Mouse (Mus musculus) stomach, embryonic 16.5 days (tissue): ENCODE results near the gene Eif4e3. TPM values are rescaled to one million over a fixed set of nuclear protein-coding genes. Genes with fewer than 3 reads are reported as not detected.

ENCODE experiments used
- ATAC-seq: fragments of 200-750 bp; cut with Nextera tagmentation; 2 replicates; pipeline ENCODE4 v1.8.0; 2017; ENCODE audit warnings: moderate number of reproducible peaks, moderate TSS enrichment; ENCODE audit not compliant: insufficient read depth, low FRiP score
- H3K27ac ChIP-seq: fragments of 300-500 bp; sonication (generic); 2 replicates; pipeline ENCODE4 v1.5.1; 2014; ENCODE audit warnings: low read length
- H3K27me3 ChIP-seq: fragments of 300-500 bp; sonication (generic); 2 replicates; pipeline ENCODE4 v1.6.1; 2014; ENCODE audit warnings: low read length, control low read depth, mixed read lengths; ENCODE audit not compliant: control insufficient read depth, insufficient read depth
- H3K36me3 ChIP-seq: fragments of 300-500 bp; sonication (generic); 2 replicates; pipeline ENCODE4 v1.6.1; 2014; ENCODE audit warnings: low read length; ENCODE audit not compliant: control insufficient read depth, insufficient read depth
- H3K4me1 ChIP-seq: fragments of 300-500 bp; sonication (generic); 2 replicates; pipeline ENCODE4 v1.6.1; 2014; ENCODE audit warnings: low read length, control low read depth, mixed read lengths; ENCODE audit not compliant: control insufficient read depth, insufficient read depth
- H3K4me2 ChIP-seq: fragments of 300-500 bp; sonication (generic); 2 replicates; pipeline ENCODE4 v1.6.1; 2014; ENCODE audit warnings: low read depth, low read length, mixed read lengths
- H3K4me3 ChIP-seq: fragments of 300-500 bp; sonication (generic); replicated peaks from 2 replicates; pipeline ENCODE4 v1.5.1; 2014; ENCODE audit warnings: mild to moderate bottlenecking, low read length
- H3K9ac ChIP-seq: fragments of 300-500 bp; sonication (generic); 2 replicates; pipeline ENCODE4 v1.6.1; 2014; ENCODE audit warnings: low read length
- H3K9me3 ChIP-seq: fragments of 300-500 bp; sonication (generic); replicated peaks from 2 replicates; pipeline ENCODE4 v1.6.1; 2016; ENCODE audit warnings: low read length, control low read depth; ENCODE audit not compliant: control insufficient read depth
- WGBS: fragments of 180-500 bp; shearing (Covaris S2); extraction: QIAGEN DNeasy Blood & Tissue Kit; methylation state at CpG from one replicate; pipeline ENCODE4 v1.1.7; 2014; 5-methylcytosine and 5-hydroxymethylcytosine counted together
- polyA plus RNA-seq: library from polyadenylated mRNA; unstranded; fragments of >200 nt; fragmentation: Nextera tagmentation; extraction: Ambion mirVana; gene quantifications from 2 replicates; pipeline ENCODE4 v1.2.1, GENCODE M21; 2015

Eif4e3 gene
- polyA plus RNA-seq, 1 experiment from 2014 or later, result 10.9 TPM

GRCm38 (mm10) chr6:99620471-99620870 is 46.1 kb downstream of the Eif4e3 start:
- H3K4me1 ChIP-seq, result peaks cover 17% of the 10 kb centered on the region
- H3K27ac ChIP-seq, result no peak overlapping the region
- 55% methylated on average over 7 of the region's 7 CpGs for WGBS
- no peak for ATAC-seq
- H3K9ac ChIP-seq, result no peak overlapping the region
- H3K4me2 ChIP-seq, result no peak overlapping the region
- no peaks in the 10 kb centered on the region for H3K36me3 ChIP-seq
- no peaks in the 10 kb centered on the region for H3K9me3 ChIP-seq
- no peaks in the 10 kb centered on the region for H3K27me3 ChIP-seq
- no peak overlapping the region for H3K4me3 ChIP-seq

- no peaks in the 10 kb centered on the region for H3K36me3 ChIP-seq
- ATAC-seq, result no peak
- H3K27me3 ChIP-seq, result no peaks in the 10 kb centered on the region
- H3K4me2 ChIP-seq, result 0 out of 2 replicates have a peak overlapping the region, but pooled peaks have one; percentile 27
- no peak overlapping the region for H3K9ac ChIP-seq
- peak overlapping the region; percentile 41; the same call in 1 of the 2 replicates for H3K27ac ChIP-seq
- no peaks in the 10 kb centered on the region for H3K9me3 ChIP-seq
- H3K4me1 ChIP-seq, result peaks cover 22% of the 10 kb centered on the region
- no peak overlapping the region for H3K4me3 ChIP-seq
- 47% methylated on average over 8 of the region's 8 CpGs for WGBS
These were observed 46.6 kb downstream of the Eif4e3 start for GRCm38 (mm10) chr6:99619964-99620363.

- Histone ChIP-seq H3K27ac (no peak overlapping the region), H3K4me2 (no peak overlapping the region), H3K4me1 (peaks cover 25% of the 10 kb centered on the region), H3K27me3 (no peaks in the 10 kb centered on the region), H3K36me3 (no peaks in the 10 kb centered on the region), H3K4me3 (no peak overlapping the region), H3K9me3 (no peaks in the 10 kb centered on the region), H3K9ac (no peak overlapping the region)
- ATAC-seq, result peak; percentile 47; the same call in 1 of the 2 replicates
- 27% methylated on average over 8 of the region's 8 CpGs for WGBS
These were observed 47.1 kb downstream of the Eif4e3 start for GRCm38 (mm10) chr6:99619466-99619865.

- H3K4me1 ChIP-seq, result peaks cover 24% of the 10 kb centered on the region
- H3K9me3 ChIP-seq, result no peaks in the 10 kb centered on the region
- WGBS, result 65% methylated on average over 7 of the region's 7 CpGs
- no peaks in the 10 kb centered on the region for H3K36me3 ChIP-seq
- no peak overlapping the region for H3K27ac ChIP-seq
- no peaks in the 10 kb centered on the region for H3K27me3 ChIP-seq
- no peak overlapping the region for H3K9ac ChIP-seq
- H3K4me2 ChIP-seq, result no peak overlapping the region
- H3K4me3 ChIP-seq, result no peak overlapping the region
- ATAC-seq, result no peak
These were observed 48.7 kb downstream of the Eif4e3 start for GRCm38 (mm10) chr6:99617867-99618266.

- Histone ChIP-seq H3K27me3 (no peaks in the 10 kb centered on the region), H3K27ac (no peak overlapping the region), H3K4me1 (peaks cover 24% of the 10 kb centered on the region), H3K9ac (no peak overlapping the region), H3K4me2 (no peak overlapping the region), H3K36me3 (no peaks in the 10 kb centered on the region), H3K4me3 (no peak overlapping the region), H3K9me3 (no peaks in the 10 kb centered on the region)
- WGBS, result 76% methylated on average over 1 of the region's 1 CpGs
- ATAC-seq, result no peak
These were observed 49.2 kb downstream of the Eif4e3 start for GRCm38 (mm10) chr6:99617415-99617814.

- ATAC-seq, result no peak
- WGBS, result 34% methylated on average over 10 of the region's 10 CpGs
- H3K9ac ChIP-seq, result no peak overlapping the region
- peaks cover 28% of the 10 kb centered on the region for H3K4me1 ChIP-seq
- H3K9me3 ChIP-seq, result no peaks in the 10 kb centered on the region
- H3K36me3 ChIP-seq, result no peaks in the 10 kb centered on the region
- H3K4me3 ChIP-seq, result no peak overlapping the region
- no peaks in the 10 kb centered on the region for H3K27me3 ChIP-seq
- no peak overlapping the region for H3K27ac ChIP-seq
- H3K4me2 ChIP-seq, result no peak overlapping the region
These were observed 51.3 kb downstream of the Eif4e3 start for GRCm38 (mm10) chr6:99615272-99615751.

- Histone ChIP-seq H3K4me1 (peaks cover 24% of the 10 kb centered on the region), H3K4me2 (no peak overlapping the region), H3K27me3 (no peaks in the 10 kb centered on the region), H3K4me3 (no peak overlapping the region), H3K9ac (no peak overlapping the region), H3K27ac (no peak overlapping the region), H3K9me3 (no peaks in the 10 kb centered on the region), H3K36me3 (no peaks in the 10 kb centered on the region)
- WGBS, result 50% methylated on average over 17 of the region's 17 CpGs
- ATAC-seq, result no peak
These were observed 51.9 kb downstream of the Eif4e3 start for GRCm38 (mm10) chr6:99614566-99615271.

GRCm38 (mm10) chr6:99611866-99612265 is 54.7 kb downstream of the Eif4e3 start:
- Histone ChIP-seq H3K9me3 (no peaks in the 10 kb centered on the region), H3K4me1 (peaks cover 16% of the 10 kb centered on the region), H3K36me3 (no peaks in the 10 kb centered on the region), H3K27me3 (no peaks in the 10 kb centered on the region), H3K9ac (no peak overlapping the region), H3K27ac (no peak overlapping the region), H3K4me2 (no peak overlapping the region), H3K4me3 (no peak overlapping the region)
- 58% methylated on average over 6 of the region's 6 CpGs for WGBS
- ATAC-seq, result no peak

GRCm38 (mm10) chr6:99610454-99611427 is 55.8 kb downstream of the Eif4e3 start:
- WGBS, result 30% methylated on average over 14 of the region's 14 CpGs
- Histone ChIP-seq H3K27ac (no peak overlapping the region), H3K4me2 (peak overlapping the region; percentile 22; the same call in 1 of the 2 replicates)

More at GRCm38 (mm10) chr6:99610454-99611427, 55.8 kb downstream of the Eif4e3 start:
- ATAC-seq, result no peak
- Histone ChIP-seq H3K4me3 (no peak overlapping the region), H3K9ac (no peak overlapping the region), H3K36me3 (no peaks in the 10 kb centered on the region), H3K9me3 (no peaks in the 10 kb centered on the region), H3K27me3 (no peaks in the 10 kb centered on the region), H3K4me1 (peaks cover 16% of the 10 kb centered on the region)
